Mouse (Mus musculus): Measurements from ENCODE around the gene 1810055G02Rik. TPM values are rescaled to one million over a fixed set of nuclear protein-coding genes. Genes with fewer than 3 reads are reported as not detected.

Gene 1810055G02Rik
- polyA plus RNA-seq, 1 experiment from 2014 or later = 6.8 TPM

GRCm38 (mm10) chr19:3695006-3695405, 13.1 kb upstream of the 1810055G02Rik start:
- DNase-seq (ENCODE audit: low spot score) = no peak

GRCm38 (mm10) chr19:3695471-3695870, 12.6 kb upstream of the 1810055G02Rik start:
- no peak for DNase-seq (ENCODE audit: low spot score)

GRCm38 (mm10) chr19:3695976-3696375, 12.1 kb upstream of the 1810055G02Rik start:
- DNase-seq (ENCODE audit: low spot score) = no peak

GRCm38 (mm10) chr19:3698035-3698434, 10.1 kb upstream of the 1810055G02Rik start:
- no peak for DNase-seq (ENCODE audit: low spot score)

GRCm38 (mm10) chr19:3699508-3700438, 8.3 kb upstream of the 1810055G02Rik start:
- peak; percentile 85 for DNase-seq (ENCODE audit: low spot score)

GRCm38 (mm10) chr19:3702460-3702859, 5.6 kb upstream of the 1810055G02Rik start:
- DNase-seq (ENCODE audit: low spot score) = no peak

GRCm38 (mm10) chr19:3706258-3706657, 1.8 kb upstream of the 1810055G02Rik start:
- DNase-seq (ENCODE audit: low spot score) = peak; percentile 60

- no peak for DNase-seq (ENCODE audit: low spot score)
Observed at GRCm38 (mm10) chr19:3707553-3707952, 540 bp upstream of the 1810055G02Rik start.

GRCm38 (mm10) chr19:3709013-3709787, 1.1 kb downstream of the 1810055G02Rik start:
- no peak for DNase-seq (ENCODE audit: low spot score)

GRCm38 (mm10) chr19:3710436-3710835, 2.3 kb downstream of the 1810055G02Rik start:
- no peak for DNase-seq (ENCODE audit: low spot score)

- DNase-seq (ENCODE audit: low spot score) = no peak
Observed at GRCm38 (mm10) chr19:3714381-3714780, 6.3 kb downstream of the 1810055G02Rik start.

- peak; percentile 77 for DNase-seq (ENCODE audit: low spot score)
Observed at GRCm38 (mm10) chr19:3718481-3719361, 10.6 kb downstream of the 1810055G02Rik start.

- DNase-seq (ENCODE audit: low spot score) = peak; percentile 34
Observed at GRCm38 (mm10) chr19:3719362-3719891, 11.3 kb downstream of the 1810055G02Rik start.

- no peak for DNase-seq (ENCODE audit: low spot score)
Observed at GRCm38 (mm10) chr19:3723170-3723569, 15.1 kb downstream of the 1810055G02Rik start.

GRCm38 (mm10) chr19:3723904-3724303, 15.8 kb downstream of the 1810055G02Rik start:
- peak; percentile 48 for DNase-seq (ENCODE audit: low spot score)

- DNase-seq (ENCODE audit: low spot score) = peak; percentile 73
Observed at GRCm38 (mm10) chr19:3724779-3725178, 16.7 kb downstream of the 1810055G02Rik start.

- DNase-seq (ENCODE audit: low spot score) = no peak
Observed at GRCm38 (mm10) chr19:3728901-3729300, 20.8 kb downstream of the 1810055G02Rik start.

GRCm38 (mm10) chr19:3730781-3731646, 22.9 kb downstream of the 1810055G02Rik start:
- peak; percentile 58 for DNase-seq (ENCODE audit: low spot score)

- DNase-seq (ENCODE audit: low spot score) = no peak
Observed at GRCm38 (mm10) chr19:3736001-3736400, 27.9 kb downstream of the 1810055G02Rik start.

- no peak for DNase-seq (ENCODE audit: low spot score)
Observed at GRCm38 (mm10) chr19:3739650-3740049, 31.6 kb downstream of the 1810055G02Rik start.

All from thymus, postnatal 0 days (tissue).